Mouse (Mus musculus) erythroblast, adult 5-6 weeks (primary cell): ENCODE measurements around the gene Adamts4. TPM values are rescaled to one million over a fixed set of nuclear protein-coding genes. Genes with fewer than 3 reads are reported as not detected.
A peak's percentile ranks its signal among the peaks of the same experiment; 100 is the strongest.

Experiments
- ATAC-seq: replicated peaks from 2 replicates; pipeline ENCODE4 v1.8.0; 2016; ENCODE audit warnings: moderate number of reproducible peaks, mild to moderate bottlenecking, moderate TSS enrichment, inconsistent platforms; ENCODE audit not compliant: poor library complexity, low FRiP score, severe bottlenecking
- total RNA-seq, 2 experiments: library from RNA; stranded (forward) in 1 of 2; stranded (reverse) in 1 of 2; fragments of 150-400 nt in 1 of 2; fragments of 200-764, 138-1000 nt in 1 of 2; gene quantifications; 2 replicates each; pipeline versions ENCODE4 v1.2.3 to v1.2.4; 2015 to 2017; ENCODE audit warnings: low replicate concordance in 2 of 2

Gene Adamts4
- total RNA-seq, 2 experiments from 2014 or later: 0.19 TPM; not detected in 1

DNA sequence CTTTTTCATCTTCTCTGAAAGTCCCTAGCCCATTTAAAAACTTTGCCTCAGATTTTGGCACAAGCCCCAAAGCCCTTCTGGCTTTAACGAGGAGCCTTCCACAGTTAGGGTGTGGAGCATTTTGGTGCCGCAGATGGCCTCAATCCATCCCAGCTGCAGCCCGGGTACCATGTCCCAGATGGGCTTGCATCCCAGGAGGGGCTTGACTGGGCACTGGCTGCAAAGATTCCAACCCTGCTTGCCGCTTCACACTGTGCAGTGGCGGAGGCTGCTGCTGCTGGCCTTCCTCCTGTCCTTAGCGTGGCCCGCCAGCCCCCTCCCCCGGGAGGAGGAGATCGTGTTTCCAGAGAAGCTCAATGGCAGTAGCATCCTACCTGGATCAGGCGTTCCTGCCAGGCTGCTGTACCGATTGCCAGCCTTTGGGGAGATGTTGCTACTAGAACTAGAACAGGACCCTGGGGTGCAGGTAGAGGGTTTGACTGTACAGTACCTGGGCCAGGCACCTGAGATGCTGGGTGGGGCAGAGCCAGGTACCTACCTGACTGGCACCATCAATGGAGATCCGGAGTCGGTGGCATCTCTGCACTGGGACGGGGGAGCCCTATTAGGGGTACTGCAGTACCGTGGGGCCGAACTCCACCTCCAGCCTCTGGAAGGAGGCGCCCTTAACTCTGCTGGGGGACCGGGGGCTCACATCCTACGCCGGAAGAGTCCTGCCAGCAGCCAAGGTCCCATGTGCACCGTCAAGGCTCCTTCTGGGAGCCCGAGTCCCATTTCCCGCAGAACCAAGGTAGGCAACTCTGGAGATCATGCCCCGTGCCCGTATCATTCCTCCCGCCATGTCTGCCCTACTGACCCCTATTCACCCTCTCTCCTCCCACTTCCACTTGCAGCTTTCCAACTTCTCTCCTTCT lies 716 bp downstream of the Adamts4 start, which contains the start of gene Ndufs2:
Gene Ndufs2, minus strand, starts transcription at position 709 of the 914 bp plus-strand sequence.
- ATAC-seq: no peak

DNA sequence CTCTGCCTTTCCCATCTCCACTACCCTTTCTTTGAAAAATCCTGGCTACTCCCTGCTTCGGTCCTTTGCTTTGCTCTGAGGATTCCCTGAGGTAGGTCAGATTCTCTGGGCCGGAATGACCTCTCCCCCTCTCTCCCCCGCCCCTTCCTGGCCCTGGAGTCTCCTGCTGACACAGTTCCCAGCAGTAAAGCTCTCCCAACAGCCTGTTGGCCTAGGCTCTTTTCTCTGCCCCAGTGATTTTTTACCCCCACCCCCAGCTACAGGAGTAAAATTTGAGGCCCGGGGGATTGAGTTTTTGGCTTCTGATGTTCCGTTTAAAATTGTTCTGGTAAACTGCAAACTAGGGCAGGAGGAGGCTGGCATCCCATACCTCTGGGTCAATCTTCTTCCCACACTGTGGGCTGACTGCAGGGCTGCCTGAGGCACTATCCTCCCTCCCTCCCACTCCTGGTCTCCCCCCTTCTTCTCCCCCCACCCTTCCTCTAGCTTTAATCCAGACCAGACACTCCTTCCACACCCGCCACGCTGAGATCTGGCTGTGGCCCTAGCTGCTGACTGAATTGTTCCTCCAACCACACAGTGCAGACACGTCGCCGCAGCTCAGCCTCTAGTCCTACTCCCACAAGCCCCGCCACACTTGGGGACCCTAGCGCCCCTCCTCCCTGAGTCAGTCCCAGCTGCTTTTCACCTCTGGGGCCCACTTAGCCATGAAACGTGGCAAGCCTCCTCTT lies 1.5 kb downstream of the Adamts4 start:
- ATAC-seq: no peak

DNA sequence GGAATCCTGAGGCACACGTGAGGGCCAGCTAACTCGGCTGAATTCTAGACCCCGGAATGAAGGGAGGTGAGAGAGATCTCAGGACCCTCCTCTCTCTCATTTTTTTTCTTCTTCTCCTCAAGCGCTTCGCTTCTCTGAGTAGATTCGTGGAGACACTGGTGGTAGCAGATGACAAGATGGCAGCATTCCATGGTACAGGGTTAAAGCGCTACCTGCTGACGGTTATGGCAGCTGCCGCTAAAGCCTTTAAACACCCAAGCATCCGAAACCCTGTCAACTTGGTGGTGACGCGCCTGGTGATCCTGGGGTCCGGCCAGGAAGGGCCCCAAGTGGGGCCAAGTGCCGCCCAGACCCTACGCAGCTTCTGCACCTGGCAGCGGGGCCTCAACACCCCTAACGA lies 2.2 kb downstream of the Adamts4 start:
- ATAC-seq: no peak

DNA sequence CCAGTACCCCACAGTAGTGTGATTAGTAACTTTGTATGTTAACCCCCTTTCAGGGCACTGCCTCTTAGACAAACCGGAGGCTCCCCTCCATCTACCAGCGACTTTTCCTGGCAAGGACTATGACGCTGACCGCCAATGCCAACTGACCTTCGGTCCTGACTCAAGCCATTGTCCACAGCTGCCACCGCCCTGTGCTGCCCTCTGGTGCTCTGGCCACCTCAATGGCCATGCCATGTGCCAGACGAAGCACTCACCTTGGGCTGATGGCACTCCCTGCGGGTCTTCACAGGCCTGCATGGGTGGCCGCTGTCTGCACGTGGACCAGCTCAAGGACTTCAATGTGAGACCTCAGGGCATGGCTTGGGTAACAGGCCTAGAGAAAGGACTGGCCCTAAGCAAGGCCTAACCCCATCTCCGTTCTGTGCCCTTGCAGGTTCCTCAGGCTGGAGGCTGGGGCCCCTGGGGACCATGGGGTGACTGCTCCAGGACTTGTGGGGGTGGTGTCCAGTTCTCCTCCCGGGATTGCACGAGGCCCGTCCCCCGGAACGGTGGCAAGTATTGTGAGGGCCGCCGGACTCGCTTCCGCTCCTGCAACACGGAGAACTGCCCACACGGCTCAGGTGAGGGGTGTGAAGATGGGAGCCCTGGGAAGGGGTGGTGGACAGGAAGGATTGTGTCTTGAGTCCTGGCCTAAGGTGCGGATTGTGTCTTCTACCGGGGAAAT lies 6.0 kb downstream of the Adamts4 start:
- no peak for ATAC-seq

DNA sequence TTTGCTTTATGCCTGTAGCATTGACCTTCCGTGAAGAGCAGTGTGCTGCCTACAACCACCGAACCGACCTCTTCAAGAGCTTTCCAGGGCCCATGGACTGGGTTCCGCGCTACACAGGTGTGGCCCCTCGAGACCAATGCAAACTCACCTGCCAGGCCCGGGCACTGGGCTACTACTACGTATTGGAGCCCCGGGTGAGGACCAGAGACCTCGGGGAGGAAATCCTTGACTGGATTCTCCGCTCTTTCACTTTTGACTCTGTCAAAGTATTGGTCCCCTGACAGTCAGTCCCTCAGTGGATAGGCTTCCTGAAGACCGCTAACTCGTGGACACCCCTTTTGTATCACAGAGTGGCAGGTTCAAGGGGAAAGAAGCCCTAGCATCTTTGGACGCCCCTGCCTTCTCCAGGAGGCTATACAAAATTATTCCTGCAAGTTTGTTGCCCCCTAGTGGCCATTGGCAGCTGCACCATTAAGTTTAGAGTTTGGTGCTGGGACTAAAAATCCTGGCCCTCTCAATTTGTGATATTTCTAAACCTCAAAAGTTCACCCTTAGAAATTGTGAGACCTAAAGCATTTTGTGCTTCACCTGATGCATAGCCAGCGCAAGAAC lies 6.8 kb downstream of the Adamts4 start:
- peak; percentile 70 for ATAC-seq

DNA sequence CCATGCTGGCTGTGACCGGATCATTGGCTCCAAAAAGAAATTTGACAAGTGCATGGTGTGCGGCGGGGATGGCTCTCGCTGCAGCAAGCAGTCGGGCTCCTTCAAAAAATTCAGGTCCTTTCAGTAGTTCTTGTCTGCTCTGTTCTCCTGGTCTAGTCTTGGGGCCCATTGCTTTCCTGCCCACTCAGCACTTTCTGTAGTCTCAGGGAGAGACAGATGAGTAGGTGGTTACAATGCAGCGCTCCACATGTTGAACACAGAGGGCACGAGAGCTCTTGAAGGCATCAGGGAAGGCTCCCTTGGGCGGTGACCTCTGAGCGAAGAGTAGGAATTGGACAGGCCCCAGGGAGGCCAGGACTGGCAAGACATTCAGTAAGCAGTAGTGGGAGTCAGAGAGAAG lies 7.6 kb downstream of the Adamts4 start:
- no peak for ATAC-seq

DNA sequence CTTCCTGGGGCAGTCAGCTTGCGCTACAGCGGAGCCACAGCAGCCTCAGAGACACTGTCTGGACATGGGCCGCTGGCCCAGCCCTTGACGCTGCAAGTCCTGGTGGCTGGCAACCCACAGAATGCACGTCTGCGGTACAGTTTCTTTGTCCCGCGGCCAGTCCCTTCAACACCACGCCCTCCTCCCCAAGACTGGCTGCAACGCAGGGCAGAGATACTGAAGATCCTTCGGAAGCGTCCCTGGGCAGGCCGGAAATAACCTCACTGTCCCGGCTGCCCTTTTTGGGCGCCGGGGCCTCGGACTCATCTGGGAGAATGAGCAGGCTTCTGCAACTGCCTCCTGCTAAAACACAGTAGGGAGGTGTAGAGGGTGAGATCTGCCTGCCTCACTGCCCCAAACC lies 8.7 kb downstream of the Adamts4 start:
- ATAC-seq: no peak

DNA sequence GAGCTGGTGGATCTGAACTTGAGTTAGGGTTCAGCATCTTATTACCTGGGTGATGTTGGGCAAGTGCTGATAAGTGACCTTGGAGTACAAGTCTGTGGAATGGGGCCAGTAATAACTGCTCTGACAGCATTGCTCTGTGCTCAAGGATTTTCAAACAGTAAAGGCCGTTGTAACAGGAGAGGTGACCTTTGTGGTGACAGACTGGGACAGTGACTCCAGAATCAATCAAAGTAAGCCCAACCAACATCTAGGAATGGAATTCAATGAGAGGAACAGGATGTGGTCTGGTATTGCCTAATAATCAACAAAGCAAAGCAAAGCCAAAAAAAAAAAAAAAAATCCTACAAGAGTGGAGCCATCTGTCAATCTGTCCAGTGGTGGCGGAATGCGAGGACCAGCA lies 10.1 kb downstream of the Adamts4 start:
- ATAC-seq: no peak

DNA sequence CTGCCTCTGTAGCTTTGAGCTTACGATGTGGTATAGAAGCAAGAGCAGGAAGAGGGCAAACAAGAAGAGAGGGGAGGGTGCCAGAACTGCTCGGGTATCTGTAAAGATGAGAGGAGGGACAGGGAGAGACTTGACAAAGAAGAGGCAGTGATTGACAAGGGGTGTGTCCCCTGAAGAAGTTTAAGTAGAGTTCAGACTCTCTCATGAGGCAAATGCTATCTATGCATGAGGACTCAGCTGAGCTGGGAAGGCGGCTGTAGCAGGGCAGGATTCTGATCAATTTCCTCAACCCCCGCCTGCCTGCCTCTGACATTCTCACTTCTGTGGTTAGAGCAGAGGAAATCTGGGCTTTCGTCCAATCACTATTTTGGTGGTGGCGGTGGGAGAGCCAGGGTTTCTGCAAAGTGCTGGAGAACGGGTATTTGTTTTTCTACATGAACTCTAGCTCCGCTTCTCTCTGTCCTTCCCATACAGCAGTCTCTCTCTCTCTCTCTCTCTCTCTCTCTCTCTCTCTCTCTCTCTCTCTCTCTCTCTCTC lies 12.4 kb downstream of the Adamts4 start:
- no peak for ATAC-seq

DNA sequence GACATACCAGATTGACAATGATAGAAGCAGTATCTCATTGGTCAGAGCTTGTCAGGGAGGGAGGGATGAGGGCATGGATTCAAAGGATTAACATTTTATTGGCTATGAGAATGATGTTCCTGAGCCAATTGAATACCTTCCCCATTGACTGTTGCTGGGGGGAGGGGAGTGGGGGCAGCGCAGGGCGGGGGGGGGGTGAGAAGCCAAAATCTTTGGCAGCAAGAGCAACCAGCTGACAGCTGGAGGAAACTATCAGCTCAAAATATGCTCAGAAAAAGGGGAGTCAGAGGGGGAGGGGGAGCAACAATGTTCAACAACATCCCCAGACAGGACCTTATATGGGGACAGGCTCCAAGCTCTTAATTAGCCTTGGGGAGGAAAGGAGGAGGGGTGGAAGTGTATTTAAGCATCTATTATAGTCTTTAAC lies 13.0 kb downstream of the Adamts4 start:
- no peak for ATAC-seq

DNA sequence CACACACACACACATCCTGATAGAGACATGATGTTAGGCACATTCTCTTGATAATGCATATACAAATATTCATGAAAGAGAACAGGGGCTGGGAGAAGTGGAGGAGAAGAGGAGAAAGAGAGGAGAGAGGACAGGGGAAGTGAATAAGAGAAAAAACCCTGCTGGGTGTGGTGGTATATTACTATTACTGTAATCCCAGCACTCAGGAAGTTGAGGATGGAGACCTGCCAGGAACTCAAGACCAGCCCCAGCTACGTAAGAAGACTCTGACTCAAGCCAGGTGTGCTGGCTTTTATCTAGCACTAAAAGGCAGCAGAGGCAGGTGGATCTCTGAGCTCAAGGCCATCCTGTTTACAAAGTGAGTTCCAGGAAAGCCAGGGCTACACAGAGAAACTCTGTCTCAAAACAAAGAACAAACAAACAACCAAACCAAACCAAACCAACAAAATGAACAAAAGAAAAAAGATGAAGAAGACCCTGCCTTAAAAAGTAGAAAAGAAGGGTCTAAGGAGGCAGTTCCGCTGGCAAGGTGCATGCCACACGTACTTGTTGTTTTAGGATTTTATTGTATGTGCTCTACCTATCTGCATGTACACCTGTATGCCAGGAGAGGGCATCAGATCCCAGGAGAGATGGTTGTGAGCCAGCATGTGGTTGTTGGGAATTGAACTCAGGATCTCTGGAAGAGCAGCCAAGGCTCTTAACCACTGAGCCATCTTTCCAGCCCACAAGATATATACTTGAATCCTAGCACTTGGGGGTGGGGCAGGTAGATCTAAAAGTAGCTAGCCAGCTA lies 13.6 kb downstream of the Adamts4 start:
- ATAC-seq: peak; percentile 78; the same call in 1 of the 2 replicates

DNA sequence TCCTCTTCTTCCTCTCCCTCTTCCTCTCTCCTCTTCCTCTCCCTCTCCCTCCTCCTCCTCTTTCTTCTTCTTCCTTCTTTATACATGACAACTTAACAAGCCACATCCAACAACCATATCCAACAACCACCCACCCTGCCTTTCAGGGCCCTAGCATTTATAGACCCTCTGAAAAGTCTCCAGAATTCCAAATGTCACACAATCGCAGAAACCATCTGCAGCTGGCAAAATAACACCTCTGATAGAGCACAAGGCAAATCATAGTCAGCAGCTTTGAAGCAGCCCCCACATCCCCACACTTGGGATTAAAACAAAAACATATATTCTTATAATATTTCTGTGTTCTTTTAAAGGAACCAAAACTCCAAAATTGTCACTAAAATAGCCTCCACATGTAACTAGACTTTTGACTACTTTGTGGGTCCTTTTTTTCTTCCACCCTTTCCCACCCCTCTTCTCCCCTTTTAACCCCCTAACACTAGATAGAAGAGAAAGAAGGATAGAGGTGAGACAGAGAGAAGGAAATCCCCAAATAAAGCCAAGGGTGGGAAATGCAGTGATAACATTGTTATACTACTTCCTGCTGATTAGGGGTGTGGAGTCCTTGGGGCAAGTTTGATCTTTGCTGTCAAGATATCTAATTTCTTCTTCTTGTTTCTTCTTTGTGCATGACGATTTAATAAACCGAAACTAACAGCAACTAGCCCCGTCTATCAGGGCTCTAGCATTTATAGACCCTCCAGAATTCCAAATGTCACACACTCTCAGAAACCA lies 15.9 kb downstream of the Adamts4 start:
- no peak for ATAC-seq

DNA sequence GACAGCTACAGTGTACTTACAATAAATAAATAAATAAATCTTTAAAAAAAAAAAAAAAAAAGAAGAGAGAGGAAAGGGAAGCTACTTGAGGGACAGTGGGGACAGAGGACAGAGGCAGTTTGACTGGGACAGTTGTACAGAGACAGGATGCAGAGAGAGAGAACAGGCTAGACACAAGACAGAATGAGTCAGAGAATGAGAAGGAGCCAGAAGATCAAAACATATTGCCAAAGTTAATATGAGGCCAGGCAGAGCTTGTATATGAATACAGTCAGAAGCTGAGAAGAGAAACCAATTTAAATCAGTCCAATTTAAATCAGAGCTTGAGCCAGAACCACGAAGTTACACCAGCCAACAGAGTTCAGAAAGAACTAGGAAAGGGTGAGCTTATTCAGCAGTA lies 18.1 kb downstream of the Adamts4 start:
- no peak for ATAC-seq

DNA sequence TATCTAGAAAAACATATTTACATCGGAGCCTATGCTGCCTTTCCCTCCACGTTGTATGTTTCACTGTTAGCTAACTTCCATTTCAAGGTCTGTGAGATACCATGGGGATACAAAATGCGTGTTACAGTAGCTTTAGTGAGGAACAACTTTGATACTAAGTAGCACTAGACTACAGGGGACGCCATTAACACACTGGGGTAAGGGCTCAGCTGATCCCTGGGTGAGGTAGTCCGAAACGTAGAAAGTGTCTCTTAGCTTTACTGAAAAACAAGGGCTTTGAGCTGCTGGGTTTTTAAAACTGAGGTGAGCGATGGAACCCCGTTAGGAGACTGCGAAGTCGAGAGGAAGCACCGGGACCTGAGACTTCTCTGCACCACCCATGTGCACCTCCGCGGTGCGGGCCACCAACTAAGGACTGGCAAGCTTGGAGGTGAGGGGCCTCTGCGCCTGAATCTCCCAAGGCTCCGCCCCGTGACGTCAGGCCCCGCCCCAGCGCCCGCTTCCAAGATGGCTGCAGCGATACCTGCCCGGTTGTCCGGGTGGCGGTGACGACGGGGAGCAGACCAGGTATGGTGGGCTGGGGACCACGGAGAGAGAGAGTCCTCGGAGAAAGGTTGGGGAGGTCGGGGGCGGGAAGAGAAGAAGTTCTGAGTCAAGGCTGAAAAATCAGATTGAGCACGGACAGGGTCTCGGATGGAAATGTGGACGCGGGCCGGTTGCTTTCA lies 19.8 kb downstream of the Adamts4 start, which contains the start of gene B4galt3:
Gene B4galt3, plus strand, starts transcription at position 481 of the 725 bp plus-strand sequence.
- peak; percentile 95 for ATAC-seq

DNA sequence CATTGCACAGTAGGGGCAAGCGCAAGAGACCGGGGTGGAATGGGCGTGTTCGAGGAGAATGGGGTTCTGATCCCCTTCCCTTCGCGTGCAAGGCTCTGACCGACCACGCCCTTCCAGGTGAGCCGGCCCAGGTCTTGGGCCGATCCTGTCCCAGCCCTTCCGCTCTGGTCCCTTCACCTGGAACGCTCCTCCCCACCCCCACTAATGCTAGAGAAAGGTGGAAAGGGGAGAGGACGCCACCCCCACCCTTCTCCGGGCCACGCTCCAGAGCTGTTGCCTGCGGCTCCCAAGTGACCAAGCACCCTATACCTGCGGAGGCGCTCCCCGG lies 20.3 kb downstream of the Adamts4 start:
- peak; percentile 56 for ATAC-seq

DNA sequence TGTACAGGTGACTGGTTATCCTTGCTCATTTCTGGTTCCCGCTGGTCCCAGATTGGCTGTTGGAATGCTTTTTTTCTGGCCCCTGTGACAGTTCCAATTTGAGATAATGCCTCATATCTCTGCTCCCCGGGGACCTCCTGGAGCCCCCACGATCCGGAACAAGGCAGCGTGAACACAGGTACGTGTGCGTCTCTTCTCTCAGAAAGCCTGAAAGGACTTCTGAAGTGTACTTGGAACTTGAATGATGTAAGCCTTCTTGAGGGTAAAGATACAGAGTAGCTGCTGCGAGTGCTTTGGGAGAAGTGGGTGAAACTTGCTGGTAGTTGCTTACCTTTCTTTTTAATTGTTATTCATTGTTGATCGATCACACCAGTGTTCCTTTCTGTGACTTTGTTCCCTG lies 21.0 kb downstream of the Adamts4 start:
- no peak for ATAC-seq

DNA sequence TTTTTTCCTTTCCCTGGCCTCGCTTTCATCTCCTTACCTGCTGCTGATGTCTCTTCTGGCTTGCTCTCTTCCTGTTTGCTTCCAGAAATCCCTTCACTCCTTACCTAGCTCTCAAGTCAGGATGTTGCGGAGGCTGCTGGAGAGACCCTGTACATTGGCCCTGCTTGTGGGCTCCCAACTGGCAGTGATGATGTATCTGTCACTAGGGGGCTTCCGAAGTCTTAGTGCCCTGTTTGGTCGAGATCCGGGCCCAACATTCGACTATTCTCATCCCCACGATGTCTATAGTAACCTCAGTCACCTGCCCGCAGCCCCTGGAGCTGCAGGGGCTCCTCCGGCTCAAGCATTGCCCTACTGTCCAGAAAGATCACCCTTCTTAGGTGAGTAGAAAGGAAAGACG lies 21.4 kb downstream of the Adamts4 start:
- ATAC-seq: no peak

DNA sequence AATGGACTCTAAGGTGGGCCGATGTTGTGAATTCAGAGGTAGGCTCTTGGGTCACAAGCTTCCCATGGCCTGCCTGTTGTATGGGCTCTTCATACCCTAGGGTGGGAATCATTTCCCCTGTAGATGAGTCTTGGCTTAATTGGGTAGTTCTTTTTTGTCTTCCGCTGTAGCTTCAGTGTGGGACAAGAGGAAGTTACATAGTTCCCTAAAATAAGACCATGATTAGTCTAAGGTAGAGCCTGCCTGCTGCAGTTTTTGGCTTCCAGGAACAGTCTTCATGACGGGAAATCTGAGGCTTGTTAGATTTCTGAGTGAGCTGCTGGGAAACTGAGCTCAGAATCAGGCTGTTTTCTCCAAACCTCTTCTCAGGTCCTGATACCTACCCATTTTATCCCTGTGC lies 21.9 kb downstream of the Adamts4 start:
- ATAC-seq: no peak
